Mouse (Mus musculus) heart, embryonic 12.5 days (tissue): ENCODE data around the gene Gnl2. TPM values are rescaled to one million over a fixed set of nuclear protein-coding genes. Genes with fewer than 3 reads are reported as not detected.

Experiments
- ATAC-seq: fragments of 200-750 bp; cut with Nextera tagmentation; 2 replicates; pipeline ENCODE4 v1.8.0; 2017; ENCODE audit warnings: moderate TSS enrichment, moderate library complexity; ENCODE audit not compliant: insufficient number of reproducible peaks, low FRiP score
- H3K27ac ChIP-seq: fragments of 300-500 bp; sonication (generic); 2 replicates; pipeline ENCODE4 v1.5.1; 2016; ENCODE audit warnings: mild to moderate bottlenecking, moderate library complexity; ENCODE audit not compliant: poor library complexity, severe bottlenecking
- H3K27me3 ChIP-seq: fragments of 300-500 bp; sonication (generic); replicated peaks from 2 replicates; pipeline ENCODE4 v1.6.1; 2016; ENCODE audit warnings: mild to moderate bottlenecking, moderate library complexity
- H3K36me3 ChIP-seq: fragments of 300-500 bp; sonication (generic); 2 replicates; pipeline ENCODE4 v1.6.1; 2016; ENCODE audit warnings: mild to moderate bottlenecking, moderate library complexity
- H3K4me1 ChIP-seq: fragments of 300-500 bp; sonication (generic); replicated peaks from 2 replicates; pipeline ENCODE4 v1.6.1; 2016; ENCODE audit warnings: mild to moderate bottlenecking
- H3K4me2 ChIP-seq: fragments of 300-500 bp; sonication (generic); 2 replicates; pipeline ENCODE4 v1.6.1; 2016; ENCODE audit warnings: mild to moderate bottlenecking, moderate library complexity
- H3K4me3 ChIP-seq: fragments of 300-500 bp; sonication (generic); 2 replicates; pipeline ENCODE4 v1.5.1; 2016; ENCODE audit warnings: mild to moderate bottlenecking
- H3K9ac ChIP-seq: fragments of 300-500 bp; sonication (generic); 2 replicates; pipeline ENCODE4 v1.6.1; 2016; ENCODE audit warnings: mild to moderate bottlenecking, moderate library complexity
- H3K9me3 ChIP-seq: fragments of 300-500 bp; sonication (generic); replicated peaks from 2 replicates; pipeline ENCODE4 v1.6.1; 2016; ENCODE audit warnings: mild to moderate bottlenecking, moderate library complexity
- WGBS: fragments of 180-500 bp; shearing (Covaris S2); methylation state at CpG from one replicate; pipeline ENCODE4 v1.1.7; 2016; 5-methylcytosine and 5-hydroxymethylcytosine counted together
- polyA plus RNA-seq: library from polyadenylated mRNA; unstranded; fragments of >200 nt; fragmentation: Nextera tagmentation; extraction: Ambion mirVana; gene quantifications from 2 replicates; pipeline ENCODE4 v1.2.1, GENCODE M21; 2016

Gene Gnl2
- polyA plus RNA-seq, 1 experiment from 2014 or later = 67.3 TPM

DNA sequence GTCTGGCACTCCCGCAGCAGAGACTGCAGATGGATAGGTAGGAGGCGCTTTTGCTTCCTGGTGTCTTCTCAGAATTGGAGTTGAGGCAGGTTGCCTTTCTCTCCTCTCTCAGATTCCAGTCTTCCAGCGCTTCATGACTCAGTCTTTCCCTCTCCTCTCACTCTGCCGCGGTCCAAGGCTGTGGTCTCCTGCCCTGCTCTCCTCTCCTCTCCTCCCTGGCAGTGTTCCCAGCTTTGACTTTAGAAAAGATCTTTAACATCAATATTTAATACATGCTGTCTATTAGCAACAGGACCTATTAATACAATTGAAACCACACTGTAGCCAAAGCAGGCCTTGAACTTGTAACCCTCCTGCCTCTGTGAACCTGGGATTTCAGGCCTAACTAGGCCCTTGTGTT, 79.7 kb downstream of the Gnl2 start:
- H3K27me3 ChIP-seq = no peaks in the 10 kb centered on the region
- 91% methylated on average over 5 of the region's 5 CpGs for WGBS
- H3K4me3 ChIP-seq = no peak overlapping the region
- ATAC-seq = no peak
- H3K9ac ChIP-seq = no peak overlapping the region
- H3K4me1 ChIP-seq = no peaks in the 10 kb centered on the region
- peaks cover 28% of the 10 kb centered on the region for H3K36me3 ChIP-seq
- H3K9me3 ChIP-seq = no peaks in the 10 kb centered on the region
- H3K4me2 ChIP-seq = no peak overlapping the region
- no peak overlapping the region for H3K27ac ChIP-seq

DNA sequence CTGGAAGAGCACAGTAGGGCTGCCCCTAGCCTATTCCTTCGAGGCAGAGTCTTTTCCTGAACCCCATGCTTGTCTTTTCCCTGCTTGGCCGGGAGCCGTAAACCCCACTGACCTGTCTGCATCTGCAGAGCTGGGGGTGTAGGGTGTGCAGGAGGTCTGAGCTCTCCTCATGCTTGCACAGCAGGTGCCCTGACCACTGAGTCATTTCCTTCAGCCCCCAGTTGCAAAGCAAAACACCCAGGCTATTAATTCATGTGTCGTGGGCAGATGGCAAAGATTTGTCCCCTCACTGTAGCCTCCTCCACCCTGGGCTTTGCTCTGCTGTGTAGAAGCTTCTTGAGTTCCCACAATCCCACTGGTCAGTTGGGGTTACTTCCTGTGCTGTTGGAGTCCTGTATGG, 81.0 kb downstream of the Gnl2 start:
- no peak for ATAC-seq
- peaks cover 20% of the 10 kb centered on the region for H3K36me3 ChIP-seq
- no peak overlapping the region for H3K4me3 ChIP-seq
- H3K4me1 ChIP-seq = no peaks in the 10 kb centered on the region
- no peaks in the 10 kb centered on the region for H3K27me3 ChIP-seq
- 84% methylated on average over 4 of the region's 4 CpGs for WGBS
- no peak overlapping the region for H3K4me2 ChIP-seq
- no peak overlapping the region for H3K9ac ChIP-seq
- no peaks in the 10 kb centered on the region for H3K9me3 ChIP-seq
- H3K27ac ChIP-seq = no peak overlapping the region

DNA sequence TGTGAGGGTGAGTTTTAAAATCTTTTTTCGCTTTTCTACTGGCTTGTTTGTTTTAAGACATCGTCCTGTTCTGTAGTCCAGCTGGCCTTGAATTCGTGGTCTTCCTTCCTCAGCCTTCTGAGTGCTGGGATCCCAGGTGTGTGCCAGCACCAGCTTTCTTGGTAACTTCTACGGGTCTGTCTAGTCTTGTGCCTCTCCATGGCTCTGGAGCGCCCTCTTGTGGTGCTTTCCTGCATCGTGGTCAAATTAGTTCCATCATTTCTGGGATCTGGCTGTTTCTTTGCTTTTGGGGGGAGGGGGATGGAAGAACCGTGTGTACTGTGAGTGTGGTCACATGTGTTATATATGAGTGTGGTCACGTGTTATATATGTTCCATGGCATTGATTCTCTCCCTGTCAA, 83.1 kb downstream of the Gnl2 start:
- Histone ChIP-seq H3K9ac (no peak overlapping the region), H3K4me1 (no peaks in the 10 kb centered on the region), H3K27ac (no peak overlapping the region), H3K4me2 (no peak overlapping the region), H3K4me3 (no peak overlapping the region), H3K9me3 (no peaks in the 10 kb centered on the region), H3K27me3 (no peaks in the 10 kb centered on the region), H3K36me3 (peaks cover 21% of the 10 kb centered on the region)
- WGBS = 8% methylated on average over 8 of the region's 8 CpGs
- peak; percentile 57; the same call in 1 of the 2 replicates for ATAC-seq

DNA sequence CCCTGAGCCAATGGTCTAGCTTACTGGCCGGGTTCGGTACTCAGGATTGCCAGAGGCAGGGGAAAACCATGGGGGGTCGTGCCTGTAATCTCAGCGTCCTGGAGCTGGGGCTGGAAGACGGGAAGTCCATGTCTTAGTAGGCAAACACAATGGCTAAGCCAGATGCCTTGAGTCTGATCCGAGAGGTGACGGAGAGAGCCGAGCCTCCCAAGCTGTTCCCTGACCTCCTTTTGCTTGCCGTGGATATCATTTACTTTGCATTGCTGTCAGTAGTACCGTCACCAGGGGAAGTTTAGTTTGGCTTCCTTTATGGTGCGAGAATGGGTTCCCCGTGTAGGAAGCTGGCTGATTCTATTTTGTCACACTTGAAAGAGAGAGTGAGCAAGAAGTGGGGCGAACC, 84.9 kb downstream of the Gnl2 start:
- Histone ChIP-seq H3K4me1 (peaks cover 11% of the 10 kb centered on the region), H3K9ac (no peak overlapping the region), H3K4me3 (no peak overlapping the region), H3K27ac (no peak overlapping the region), H3K9me3 (no peaks in the 10 kb centered on the region), H3K4me2 (no peak overlapping the region), H3K36me3 (peaks cover 27% of the 10 kb centered on the region), H3K27me3 (no peaks in the 10 kb centered on the region)
- 69% methylated on average over 13 of the region's 13 CpGs for WGBS
- ATAC-seq = no peak

Other genes with a start within 250 kb of the Gnl2 start
- gene Mtf1, start 214.5 kb upstream of the Gnl2 start, polyA plus RNA-seq = 9.8 and 11.6 TPM in 2 replicates
- gene Yrdc, start 165.9 kb upstream of the Gnl2 start, polyA plus RNA-seq = 24.4 and 26.0 TPM in 2 replicates
- 51.6 and 54.2 TPM in 2 replicates for gene 1110065P20Rik, start 165.4 kb upstream of the Gnl2 start, polyA plus RNA-seq
- gene Maneal, start 154.4 kb upstream of the Gnl2 start, polyA plus RNA-seq = 0.06 and 0.14 TPM in 2 replicates
- not detected in 2 replicates for gene Epha10, start 135.7 kb upstream of the Gnl2 start, polyA plus RNA-seq
- 9.9 and 10.4 TPM in 2 replicates for gene 9930104L06Rik, start 79.5 kb upstream of the Gnl2 start, polyA plus RNA-seq
- 134 and 138 TPM in 2 replicates for gene Cdca8, start 77.3 kb upstream of the Gnl2 start, polyA plus RNA-seq
- gene Rspo1, start 30.2 kb upstream of the Gnl2 start, polyA plus RNA-seq = 7.0 and 7.4 TPM in 2 replicates
- gene Dnali1, start 49.1 kb downstream of the Gnl2 start, polyA plus RNA-seq = 0.17 and 0.18 TPM in 2 replicates
- 20.6 and 22.6 TPM in 2 replicates for gene Snip1, start 50.1 kb downstream of the Gnl2 start, polyA plus RNA-seq
- 48.7 and 53.3 TPM in 2 replicates for gene Meaf6, start 68.5 kb downstream of the Gnl2 start, polyA plus RNA-seq
- gene Zc3h12a, start 111.3 kb downstream of the Gnl2 start, polyA plus RNA-seq = 0.80 and 1.3 TPM in 2 replicates